Mouse (Mus musculus): ENCODE results near the gene Fancc.

Gene Fancc

DNA sequence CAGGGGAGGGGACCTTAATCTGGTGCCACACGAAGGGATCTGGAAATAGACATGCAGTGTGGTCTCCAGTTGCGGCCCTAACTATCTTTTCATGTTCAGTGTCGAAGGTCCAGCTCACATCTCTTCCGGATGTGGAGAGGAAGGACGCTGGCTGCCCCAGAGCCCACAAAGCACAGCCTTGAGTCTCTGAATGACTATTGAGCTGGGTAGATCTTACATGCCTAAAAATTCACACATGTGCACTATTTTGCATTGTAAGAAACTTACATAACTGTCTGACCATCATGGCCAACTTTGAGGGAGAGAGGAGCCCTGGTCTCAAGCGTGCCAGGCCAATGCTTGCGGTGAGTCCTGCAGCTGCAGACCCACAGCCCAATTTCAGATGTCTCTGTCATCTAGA is 247.9 kb downstream of the Fancc start:
- in situ Hi-C loops (cut with MboI, MseI): loop anchor here (10.0 to 25.0 kb wide), 2 partner anchors 176 to 787 kb away; partner anchors contain the start of gene Gm49359

DNA sequence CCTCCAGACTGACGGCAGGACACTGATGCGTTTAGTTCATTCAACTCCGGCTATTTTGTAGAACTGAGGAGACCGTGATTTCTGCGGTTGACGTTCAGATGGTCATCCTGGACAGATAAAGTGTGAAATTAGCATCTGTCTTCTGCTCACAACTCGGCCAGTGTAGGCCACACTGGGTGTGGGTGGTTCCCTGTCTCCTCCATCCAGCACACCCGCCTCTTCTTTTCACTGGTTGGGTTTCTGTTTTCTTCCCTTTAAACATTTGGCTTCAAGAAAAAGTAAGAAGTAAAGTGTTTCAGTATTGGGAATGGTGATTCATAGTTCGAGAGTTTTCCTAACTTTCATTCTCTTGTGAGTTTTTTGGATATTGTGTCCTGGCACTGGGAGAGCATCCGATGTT is 248.8 kb downstream of the Fancc start:
- in situ Hi-C loops (cut with MboI, MseI): loop anchor here (10.0 to 25.0 kb wide), 2 partner anchors 176 to 786 kb away; partner anchors contain the start of gene Gm49359

DNA sequence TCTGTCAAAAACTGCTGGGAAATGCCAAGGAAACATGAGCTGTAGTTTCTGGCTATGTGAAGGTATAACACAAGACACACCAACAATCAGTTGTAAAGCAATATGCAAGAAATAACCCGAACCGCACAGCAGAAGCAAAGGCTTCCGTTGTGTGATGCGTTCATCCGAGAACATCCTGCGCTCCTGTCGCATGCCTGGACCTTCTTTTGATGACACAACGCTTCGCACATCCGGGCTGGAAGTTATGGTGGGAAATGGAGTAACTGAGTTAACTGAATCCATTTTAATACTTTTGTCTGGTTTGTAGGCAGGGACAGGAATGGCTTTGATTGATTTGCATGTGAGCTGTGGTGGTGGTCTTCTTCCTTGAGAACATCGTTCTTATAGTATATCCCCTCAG is 249.4 kb downstream of the Fancc start:
- in situ Hi-C loops (cut with MboI, MseI): loop anchor here (10.0 to 25.0 kb wide), 2 partner anchors 177 to 785 kb away; partner anchors contain the start of gene Gm49359

DNA sequence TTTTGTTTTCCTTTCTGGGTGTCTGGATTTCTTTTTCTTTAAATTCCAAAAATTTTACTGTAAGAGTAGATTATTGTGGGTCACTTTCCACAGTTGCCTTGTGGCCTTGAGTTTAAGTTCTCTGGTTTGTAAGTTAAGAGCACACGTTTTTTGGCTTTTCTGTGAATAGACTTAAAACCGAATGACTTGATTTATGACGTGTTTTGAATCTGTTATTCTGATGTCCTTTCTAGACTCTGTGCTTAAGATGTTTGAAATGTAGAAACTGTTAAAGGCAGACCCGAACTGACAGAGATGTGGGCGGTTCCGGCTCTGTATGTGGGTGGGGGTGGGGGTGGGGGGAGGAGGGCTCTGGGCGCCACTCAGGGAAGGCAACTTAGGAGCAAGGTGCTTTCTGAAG is 250.0 kb downstream of the Fancc start:
- in situ Hi-C loops (cut with MboI, MseI): loop anchor here (10.0 to 25.0 kb wide), 2 partner anchors 178 to 785 kb away; partner anchors contain the start of gene Gm49359

DNA sequence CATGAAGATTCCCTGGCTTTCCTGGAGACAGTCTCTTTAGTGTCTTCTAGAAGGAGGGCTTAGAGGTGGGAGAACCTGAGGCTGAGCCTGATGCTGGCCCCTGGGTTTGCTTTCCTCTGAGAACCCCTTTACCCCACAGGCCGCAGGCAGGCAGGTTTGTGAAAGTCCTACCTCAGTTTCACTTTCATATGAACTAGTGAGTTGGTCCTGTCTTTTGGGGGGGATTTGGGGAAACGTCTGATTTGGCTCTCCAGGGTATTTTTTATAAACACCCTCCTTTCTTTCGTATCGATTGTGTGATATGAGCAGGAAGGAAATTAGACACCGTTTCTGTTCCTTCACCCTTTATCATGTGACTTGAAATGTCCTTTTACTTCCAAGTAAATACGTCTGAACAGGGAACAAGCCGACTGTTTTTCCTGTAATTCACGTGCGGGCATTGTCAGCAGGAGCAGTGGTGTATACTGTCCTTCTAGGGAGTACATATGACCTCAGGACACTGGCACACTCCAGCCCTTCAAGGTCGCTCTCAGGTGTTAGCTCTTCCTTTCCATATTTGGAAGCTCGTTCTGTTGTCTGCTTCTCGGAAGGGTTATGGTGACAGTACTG is 250.6 kb downstream of the Fancc start:
- in situ Hi-C loops (cut with MboI, MseI): loop anchor here (10.0 to 25.0 kb wide), 2 partner anchors 178 to 784 kb away; partner anchors contain the start of gene Gm49359

DNA sequence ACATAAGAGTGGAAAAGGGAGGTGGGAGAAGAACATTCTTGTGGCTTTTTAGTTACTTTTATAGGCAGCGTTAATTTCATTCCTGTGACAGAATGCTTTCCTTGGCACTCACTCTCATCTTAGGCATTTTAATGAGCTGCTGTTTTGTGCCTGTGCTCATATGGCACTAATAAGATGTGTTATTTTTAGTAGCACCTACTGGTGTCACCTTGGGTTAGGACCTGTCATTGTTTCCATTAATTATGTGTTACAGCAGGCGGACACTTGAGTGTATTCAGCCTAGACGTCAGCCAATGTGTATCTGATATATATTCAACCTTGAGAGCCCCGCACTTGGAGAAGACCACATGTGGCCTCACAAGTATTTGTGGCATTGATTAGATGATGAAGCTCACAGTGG is 251.3 kb downstream of the Fancc start:
- in situ Hi-C loops (cut with MboI, MseI): loop anchor here (10.0 to 25.0 kb wide), 2 partner anchors 179 to 784 kb away; partner anchors contain the start of gene Gm49359

DNA sequence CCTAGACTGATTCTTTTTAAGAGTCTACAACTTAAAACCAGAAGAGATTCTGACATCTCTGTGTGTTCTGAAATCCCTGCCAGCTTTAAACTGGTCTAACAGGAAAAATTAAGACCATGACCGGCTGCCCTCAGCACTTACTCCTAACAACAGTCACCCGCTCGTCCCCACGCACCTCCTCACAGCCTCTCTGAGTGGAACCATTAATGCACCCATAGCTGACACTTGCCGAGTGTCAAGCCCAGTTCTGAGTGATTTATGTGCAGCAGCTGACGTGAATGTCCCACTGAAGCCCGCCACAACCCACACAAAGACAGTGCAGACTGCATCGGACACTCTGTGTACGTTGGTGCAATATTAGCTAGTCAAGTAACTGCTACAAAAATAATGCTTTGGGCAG is 251.9 kb downstream of the Fancc start:
- in situ Hi-C loops (cut with MboI, MseI): loop anchor here (10.0 to 25.0 kb wide), 2 partner anchors 180 to 783 kb away; partner anchors contain the start of gene Gm49359

DNA sequence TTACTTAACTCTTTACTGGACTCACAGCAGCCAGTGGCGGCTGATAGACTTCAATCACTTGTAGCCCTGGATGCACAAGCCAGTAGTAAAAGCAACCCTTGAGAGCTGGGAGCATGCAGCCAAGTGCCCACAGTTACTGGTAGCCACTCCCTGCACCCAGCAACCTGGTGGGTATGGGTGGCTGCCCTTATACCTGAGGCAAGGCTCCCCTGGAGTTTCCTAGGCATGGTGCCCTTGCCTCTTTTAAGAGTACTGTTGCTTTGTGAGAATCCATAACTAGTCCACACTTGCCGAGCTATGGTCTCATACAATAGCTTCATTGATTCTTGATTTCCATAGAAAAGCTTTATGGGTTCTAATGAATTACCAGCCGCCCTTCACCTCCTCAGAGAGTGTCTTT is 252.7 kb downstream of the Fancc start:
- in situ Hi-C loops (cut with MboI, MseI): loop anchor here (10.0 to 25.0 kb wide), 2 partner anchors 180 to 782 kb away; partner anchors contain the start of gene Gm49359

DNA sequence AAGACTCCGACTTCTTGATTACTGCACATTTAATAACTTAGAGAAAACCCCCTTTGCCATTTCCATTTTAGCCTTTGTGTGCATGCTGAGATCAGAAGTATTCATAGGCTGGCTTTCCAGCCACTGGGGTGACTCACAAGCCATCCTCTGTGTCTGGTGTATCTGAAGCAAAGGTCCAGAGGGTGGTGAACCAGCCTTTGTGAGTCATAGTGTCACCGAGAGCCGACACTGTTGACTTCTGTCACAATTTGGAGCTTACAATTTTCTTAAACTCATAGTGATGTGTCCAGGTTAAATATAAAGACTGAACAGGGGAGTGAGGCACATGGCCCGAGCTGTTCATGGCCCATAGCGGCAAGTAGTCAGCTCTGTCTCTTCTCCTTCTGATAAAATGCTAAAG is 253.5 kb downstream of the Fancc start:
- in situ Hi-C loops (cut with MboI, MseI): loop anchor here (10.0 to 25.0 kb wide), 2 partner anchors 181 to 781 kb away; partner anchors contain the start of gene Gm49359

DNA sequence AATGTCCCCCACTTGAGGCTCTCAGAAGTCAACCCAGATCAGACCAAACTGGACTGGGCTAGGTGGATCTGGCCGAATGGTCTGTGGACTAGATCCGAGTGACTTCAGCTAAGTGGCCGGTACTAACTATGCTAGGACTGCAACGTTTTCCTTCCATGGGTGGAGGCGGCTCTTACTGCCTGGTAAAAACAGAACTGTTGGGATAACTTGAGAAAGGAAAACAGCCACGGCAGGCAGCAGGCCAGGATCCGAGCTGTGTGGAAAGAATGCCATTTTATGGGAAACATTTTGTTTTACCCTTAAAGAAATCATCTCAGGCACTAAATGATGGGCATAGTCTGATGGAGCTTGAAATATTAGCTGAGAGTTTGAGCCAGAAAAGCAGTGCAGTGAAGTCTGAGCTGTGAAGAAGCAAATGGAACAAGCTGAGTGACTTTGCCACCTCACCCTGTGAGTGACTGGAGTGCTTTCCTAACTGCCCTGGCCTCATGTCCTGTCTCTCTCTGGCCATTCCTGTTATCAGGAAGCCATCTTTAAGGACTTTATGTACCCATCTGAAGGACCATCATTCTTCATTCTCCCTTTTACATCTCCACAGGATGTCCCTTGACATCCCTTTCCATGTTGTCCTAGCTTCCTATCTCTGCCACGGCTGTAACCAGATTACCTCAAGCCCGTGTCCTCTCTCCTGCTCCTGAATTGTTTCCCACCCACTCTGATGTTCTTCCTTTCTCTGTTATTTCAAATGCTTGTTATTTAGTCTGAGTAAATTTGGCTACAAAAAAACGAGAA is 254.5 kb downstream of the Fancc start:
- in situ Hi-C loops (cut with MboI, MseI): loop anchor here (10.0 to 25.0 kb wide), 2 partner anchors 182 to 780 kb away; partner anchors contain the start of gene Gm49359

DNA sequence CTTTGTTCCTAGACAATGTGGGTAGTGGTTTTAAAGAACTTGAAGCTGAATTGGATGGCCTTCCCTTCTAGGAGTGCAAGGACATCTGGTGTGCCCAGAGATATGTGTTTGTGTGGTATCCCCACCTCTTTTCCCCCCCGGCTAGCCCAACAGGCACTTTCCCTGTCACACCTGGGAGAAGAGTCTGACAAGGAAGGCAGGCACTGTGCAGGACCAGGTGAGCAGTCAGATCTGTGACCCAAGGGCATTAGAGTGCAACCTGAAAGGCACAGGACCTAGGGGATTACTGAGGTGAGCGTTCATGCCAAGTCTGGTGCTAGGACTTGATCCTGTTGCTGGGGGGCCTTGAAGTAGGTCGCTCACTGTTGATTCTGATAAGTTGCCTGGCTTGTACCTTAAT is 255.4 kb downstream of the Fancc start:
- in situ Hi-C loops (cut with MboI, MseI): loop anchor here (10.0 to 25.0 kb wide), 2 partner anchors 183 to 779 kb away; partner anchors contain the start of gene Gm49359

DNA sequence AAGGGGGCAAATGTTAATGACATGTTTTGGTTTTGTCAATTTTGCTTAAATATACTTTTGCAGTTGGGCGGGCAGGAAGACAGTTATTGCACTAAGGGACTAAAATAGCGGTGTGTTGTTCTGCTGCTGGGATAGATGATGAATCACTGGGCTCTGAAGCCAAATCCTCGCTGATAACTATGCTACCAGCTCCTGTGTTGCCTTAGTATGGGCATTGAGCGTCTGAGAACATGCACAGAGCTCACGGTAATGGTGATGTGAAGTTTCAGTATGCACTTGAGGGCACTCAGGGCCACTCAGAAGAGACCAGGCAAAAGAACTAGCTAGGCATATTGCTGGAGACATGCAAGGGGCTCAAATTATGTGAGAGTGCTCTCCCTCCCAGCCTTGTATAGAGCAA is 256.2 kb downstream of the Fancc start:
- in situ Hi-C loops (cut with MboI, MseI): loop anchor here (10.0 to 25.0 kb wide), 2 partner anchors 184 to 779 kb away; partner anchors contain the start of gene Gm49359

DNA sequence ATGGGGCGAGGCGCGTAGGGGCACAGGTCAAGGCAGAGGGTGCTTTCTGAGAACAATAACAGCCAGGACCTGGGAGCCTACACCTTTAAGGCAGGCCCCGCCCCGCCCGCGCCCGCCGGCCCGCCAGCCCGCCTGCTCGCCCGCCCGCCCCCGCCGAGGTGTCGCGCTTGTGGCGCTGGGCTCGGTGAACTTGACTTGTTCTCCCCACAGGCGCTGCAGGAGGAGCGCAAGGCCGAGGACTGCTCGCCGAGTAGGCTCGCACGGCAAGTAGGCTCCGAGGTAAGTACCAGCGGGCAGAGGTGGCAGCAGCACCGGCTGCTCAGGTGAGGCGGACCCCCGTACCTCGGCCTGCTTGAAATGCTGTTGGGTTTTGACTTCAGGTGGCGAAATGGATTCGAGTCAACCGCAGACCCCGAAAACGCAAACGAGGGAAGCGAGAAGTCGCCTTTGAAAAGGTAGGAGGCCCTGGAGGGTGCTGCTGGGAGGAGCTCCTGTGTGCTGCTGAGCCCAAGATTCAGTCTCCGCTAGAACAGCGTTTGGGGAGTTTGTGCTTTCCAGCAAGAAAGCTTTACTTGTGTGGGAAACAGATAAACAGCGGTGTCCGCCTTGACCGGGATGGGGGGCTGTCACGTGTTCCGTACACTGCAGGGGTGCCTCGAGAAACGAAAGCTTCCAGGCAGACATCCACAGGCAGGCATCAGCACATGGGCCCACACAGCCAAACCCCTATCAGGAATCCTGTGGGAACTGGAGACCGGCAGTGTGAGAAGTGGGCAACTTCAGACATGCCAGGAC is 257.0 kb downstream of the Fancc start:
- in situ Hi-C loops (cut with MboI, MseI): loop anchor here (10.0 to 25.0 kb wide), 2 partner anchors 185 to 778 kb away; partner anchors contain the start of gene Gm49359

DNA sequence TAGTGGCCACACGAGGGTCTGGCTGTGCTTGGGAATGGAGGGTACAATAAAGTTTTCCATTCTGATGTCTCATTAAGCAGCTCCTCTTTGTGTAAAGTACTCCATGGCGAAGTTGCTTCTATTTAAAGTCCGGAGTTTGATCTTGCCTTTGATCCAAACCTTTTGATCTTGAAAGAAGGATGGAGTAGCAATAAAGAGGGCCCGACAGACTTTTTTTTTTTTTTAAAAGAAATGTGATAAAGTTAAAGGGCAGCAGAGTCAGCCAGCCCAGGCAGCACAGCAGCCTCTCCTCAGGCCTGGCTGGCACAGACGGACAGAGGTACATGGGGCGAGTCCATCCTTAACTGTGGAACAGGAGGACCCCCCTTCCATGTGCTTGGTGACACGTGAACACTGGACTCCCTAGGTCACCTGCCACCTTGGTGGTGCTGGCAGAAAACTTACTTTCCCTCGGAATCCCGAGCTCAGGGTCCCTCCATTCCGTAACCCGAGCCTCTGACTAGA is 257.7 kb downstream of the Fancc start:
- in situ Hi-C loops (cut with MboI, MseI): loop anchor here (25.0 kb wide), 1 partner anchor 777 kb away; the partner anchor contains the start of gene Gm49359

DNA sequence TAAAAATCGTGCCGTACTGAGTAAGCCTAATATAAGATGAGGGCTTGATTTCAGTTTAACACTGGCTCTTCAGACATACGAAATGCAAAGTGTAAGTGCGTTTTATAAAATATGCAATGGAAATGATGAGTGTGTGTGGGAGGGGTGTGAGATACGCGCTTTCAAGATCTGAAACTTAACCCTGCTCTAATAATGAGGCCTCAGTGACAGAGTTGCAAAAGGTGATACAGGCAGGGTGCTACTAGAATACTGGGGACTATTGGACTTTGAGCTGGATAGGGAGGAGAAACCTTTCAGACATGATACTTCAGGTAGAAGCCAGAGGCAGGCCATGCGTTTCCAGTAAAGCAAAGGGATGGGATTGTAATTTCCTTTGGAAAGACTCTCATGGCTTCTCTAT is 259.0 kb downstream of the Fancc start:
- in situ Hi-C loops (cut with MboI, MseI): loop anchor here (25.0 kb wide), 1 partner anchor 776 kb away; the partner anchor contains the start of gene Gm49359

DNA sequence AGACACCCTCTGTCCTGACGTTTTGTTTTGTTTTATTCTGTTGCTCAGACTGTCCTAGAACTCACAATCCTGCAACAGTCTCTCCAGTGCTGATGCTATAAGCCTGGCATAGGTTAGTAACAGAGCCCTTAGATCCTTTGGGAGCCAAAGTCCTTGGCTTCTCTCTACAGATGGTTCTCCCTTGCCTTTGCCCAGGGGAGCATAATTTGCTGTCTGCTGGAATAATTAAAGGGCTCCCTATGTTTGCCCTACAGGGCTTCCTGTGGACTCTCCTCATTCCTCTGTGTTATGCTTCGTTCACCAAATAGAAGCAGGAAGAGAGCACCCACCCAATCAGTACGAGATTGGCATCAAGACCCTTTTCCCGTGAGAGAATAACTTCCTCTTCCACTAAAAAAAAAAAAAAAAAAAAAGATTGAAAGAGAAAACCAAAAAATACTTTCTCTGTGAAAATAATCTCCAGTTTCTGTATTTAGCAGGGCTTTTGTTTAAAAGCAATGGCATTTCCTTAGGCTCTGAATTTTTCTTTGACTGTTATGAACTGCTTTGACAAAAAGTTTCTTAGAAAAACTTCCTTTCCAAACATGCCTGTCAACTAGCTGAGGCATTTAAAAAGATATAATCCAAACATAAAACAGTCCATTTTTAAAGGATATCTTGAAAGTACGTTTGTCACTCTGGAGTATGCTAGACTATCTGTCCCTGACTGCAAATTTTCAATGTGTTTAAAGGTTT is 260.8 kb downstream of the Fancc start:
- in situ Hi-C loops (cut with MboI, MseI): loop anchor here (25.0 kb wide), 1 partner anchor 774 kb away; the partner anchor contains the start of gene Gm49359

DNA sequence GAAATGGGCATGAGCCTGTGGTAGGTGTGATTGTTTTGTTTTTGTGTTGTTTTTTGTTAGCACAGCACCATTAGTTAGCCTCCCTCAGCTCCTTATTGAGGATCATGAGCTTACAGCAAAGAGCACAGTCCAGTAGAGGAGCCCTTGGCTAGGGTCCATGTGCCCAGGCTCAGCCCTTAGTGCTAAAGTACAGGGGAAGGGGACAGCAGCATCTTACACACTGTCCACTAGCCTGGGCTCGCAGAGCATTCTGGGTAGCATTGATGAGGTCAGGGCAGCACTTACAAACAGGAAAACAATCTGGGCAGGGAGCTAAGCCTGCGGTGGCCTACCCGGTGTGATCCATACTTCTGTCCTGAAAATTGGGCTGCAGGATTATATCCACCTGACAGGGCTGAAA is 261.5 kb downstream of the Fancc start:
- in situ Hi-C loops (cut with MboI, MseI): loop anchor here (25.0 kb wide), 1 partner anchor 773 kb away; the partner anchor contains the start of gene Gm49359

All from T-helper 2 cell (primary cell).